Mouse (Mus musculus) neural tube, embryonic 14.5 days (tissue): ENCODE measurements at regions not wholly inside any gene's neighbourhood (a gene's known extent, or its start where the extent isn't known, plus 50 kb on each side); places are given as distances from the start of the nearest gene placed in this dataset.

Experiments
- ATAC-seq: fragments of 200-750 bp; cut with Nextera tagmentation; 2 replicates; pipeline ENCODE4 v1.8.0; 2017; ENCODE audit warnings: low read depth, mild to moderate bottlenecking, moderate TSS enrichment, moderate library complexity
- H3K27ac ChIP-seq: fragments of 300-500 bp; sonication (generic); 2 replicates; pipeline ENCODE4 v1.5.1; 2014; ENCODE audit warnings: low read depth, mild to moderate bottlenecking, control low read depth, low read length, moderate library complexity, mixed read lengths
- H3K27me3 ChIP-seq: fragments of 300-500 bp; sonication (generic); 2 replicates; pipeline ENCODE4 v1.6.1; 2014; ENCODE audit warnings: low read length; ENCODE audit not compliant: control insufficient read depth, insufficient read depth
- H3K36me3 ChIP-seq: fragments of 300-500 bp; sonication (generic); 2 replicates; pipeline ENCODE4 v1.6.1; 2014; ENCODE audit warnings: low read length, mixed read lengths; ENCODE audit not compliant: control insufficient read depth, insufficient read depth
- H3K4me1 ChIP-seq: fragments of 300-500 bp; sonication (generic); 2 replicates; pipeline ENCODE4 v1.6.1; 2014; ENCODE audit warnings: low read length; ENCODE audit not compliant: control insufficient read depth, insufficient read depth
- H3K4me2 ChIP-seq: fragments of 300-500 bp; sonication (generic); 2 replicates; pipeline ENCODE4 v1.6.1; 2014; ENCODE audit warnings: mild to moderate bottlenecking, low read depth, low read length, control low read depth
- H3K4me3 ChIP-seq: fragments of 300-500 bp; sonication (generic); 2 replicates; pipeline ENCODE4 v1.5.1; 2014; ENCODE audit warnings: low read depth, low read length, control low read depth, mixed read lengths
- H3K9ac ChIP-seq: fragments of 300-500 bp; sonication (generic); replicated peaks from 2 replicates; pipeline ENCODE4 v1.6.1; 2014; ENCODE audit warnings: low read depth, mild to moderate bottlenecking, control low read depth, low read length, mixed read lengths
- H3K9me3 ChIP-seq: fragments of 300-500 bp; sonication (generic); 2 replicates; pipeline ENCODE4 v1.6.1; 2016; ENCODE audit warnings: low read length; ENCODE audit not compliant: control insufficient read depth
- WGBS: fragments of 180-500 bp; shearing (Covaris S2); extraction: QIAGEN DNeasy Blood & Tissue Kit; methylation state at CpG from one replicate; pipeline ENCODE4 v1.1.7; 2014; 5-methylcytosine and 5-hydroxymethylcytosine counted together

GRCm38 (mm10) chr6:109622027-109622426, 793.6 kb downstream of the Edem1 start:
- Histone ChIP-seq H3K9me3 (no peaks in the 10 kb centered on the region), H3K4me2 (no peak overlapping the region), H3K4me3 (no peak overlapping the region), H3K27me3 (no peaks in the 10 kb centered on the region), H3K27ac (no peak overlapping the region), H3K36me3 (no peaks in the 10 kb centered on the region), H3K9ac (no peak overlapping the region), H3K4me1 (no peaks in the 10 kb centered on the region)
- peak; percentile 66; the same call in 1 of the 2 replicates for ATAC-seq
- 22% methylated on average over 3 of the region's 3 CpGs for WGBS
